Mouse (Mus musculus) E14TG2a.4 (cell line): ENCODE results near the gene Cds1.
A peak's percentile ranks its signal among the peaks of the same experiment; 100 is the strongest.

Source experiments
- H3K27me3 ChIP-seq: 2 replicates; pipeline ENCODE4 v1.6.1; 2014; ENCODE audit warnings: low read length, control low read depth; ENCODE audit not compliant: insufficient read depth
- H3K36me3 ChIP-seq: 2 replicates; pipeline ENCODE4 v1.6.1; 2014; ENCODE audit warnings: low read length, control low read depth; ENCODE audit not compliant: insufficient read depth
- H3K4me1 ChIP-seq: replicated peaks from 2 replicates; pipeline ENCODE4 v1.6.1; 2014; ENCODE audit warnings: low read depth, low read length, control low read depth
- H3K4me3 ChIP-seq: replicated peaks from 2 replicates; pipeline ENCODE4 v1.5.1; 2014; ENCODE audit warnings: mild to moderate bottlenecking, low read length
- H3K9me3 ChIP-seq: 2 replicates; pipeline ENCODE4 v1.6.1; 2014; ENCODE audit warnings: low read length, control low read depth
- CTCF ChIP-seq: conservative IDR thresholded peaks from 2 replicates; pipeline ENCODE4 v1.5.1; 2014; ENCODE audit warnings: low read length
- NANOG ChIP-seq: IDR thresholded peaks from 2 replicates; pipeline ENCODE4 v1.6.1; 2014; ENCODE audit warnings: borderline replicate concordance, low read length, mixed read lengths
- POU5F1 ChIP-seq: IDR thresholded peaks from 2 replicates; pipeline ENCODE4 v1.6.1; 2014; ENCODE audit warnings: low read length, borderline replicate concordance

Gene Cds1

GRCm38 (mm10) chr5:101816822-101817221, 51.9 kb downstream of the Cds1 start:
- Histone ChIP-seq H3K4me1 (peaks cover 54% of the 10 kb centered on the region), H3K36me3 (peaks cover 45% of the 10 kb centered on the region), H3K27me3 (no peaks in the 10 kb centered on the region), H3K4me3 (no peak overlapping the region), H3K9me3 (no peaks in the 10 kb centered on the region)
- TF ChIP-seq NANOG, result no peak
- TF ChIP-seq POU5F1, result no peak
- TF ChIP-seq CTCF, result no peak

GRCm38 (mm10) chr5:101819216-101819615, 54.3 kb downstream of the Cds1 start:
- H3K9me3 ChIP-seq, result no peaks in the 10 kb centered on the region
- no peak overlapping the region for H3K4me3 ChIP-seq
- TF ChIP-seq CTCF (0 out of 2 replicates have a peak, but pooled peaks have one; percentile 17), NANOG (no peak), POU5F1 (no peak)
- H3K36me3 ChIP-seq, result peaks cover 40% of the 10 kb centered on the region
- H3K4me1 ChIP-seq, result peaks cover 71% of the 10 kb centered on the region
- no peaks in the 10 kb centered on the region for H3K27me3 ChIP-seq

- Histone ChIP-seq H3K4me1 (peaks cover 77% of the 10 kb centered on the region), H3K36me3 (peaks cover 35% of the 10 kb centered on the region), H3K27me3 (no peaks in the 10 kb centered on the region), H3K4me3 (no peak overlapping the region), H3K9me3 (no peaks in the 10 kb centered on the region)
- TF ChIP-seq NANOG, result no peak
- TF ChIP-seq CTCF, result no peak
- TF ChIP-seq POU5F1, result no peak
Observed at GRCm38 (mm10) chr5:101819844-101820243, 54.9 kb downstream of the Cds1 start.

DNA sequence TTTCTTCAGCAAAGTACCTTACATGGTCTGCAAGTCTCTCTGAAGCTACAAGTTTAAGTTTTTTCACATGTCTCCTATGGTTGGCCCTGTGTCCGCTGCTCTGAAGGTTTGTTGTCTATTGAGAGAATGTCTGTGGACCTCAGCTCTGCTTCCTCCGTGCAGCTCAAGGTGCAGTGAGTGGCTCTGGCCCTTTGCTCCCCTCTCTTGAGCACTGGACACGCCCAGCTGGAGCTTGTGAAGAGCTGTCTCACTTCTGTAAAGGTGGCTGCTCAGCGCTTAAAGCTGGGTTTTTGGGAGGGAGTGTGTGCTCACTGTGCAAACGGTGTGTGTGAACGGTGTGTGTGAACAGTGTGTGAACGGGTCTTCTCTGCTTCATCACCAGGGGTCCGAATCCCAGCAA, 56.1 kb downstream of the Cds1 start:
- H3K4me1 ChIP-seq, result peaks cover 89% of the 10 kb centered on the region
- peak overlapping the region; percentile 32; the same call in 1 of the 2 replicates for H3K4me3 ChIP-seq
- H3K27me3 ChIP-seq, result no peaks in the 10 kb centered on the region
- TF ChIP-seq POU5F1 (no peak), CTCF (no peak), NANOG (no peak)
- H3K36me3 ChIP-seq, result peaks cover 27% of the 10 kb centered on the region
- H3K9me3 ChIP-seq, result no peaks in the 10 kb centered on the region

DNA sequence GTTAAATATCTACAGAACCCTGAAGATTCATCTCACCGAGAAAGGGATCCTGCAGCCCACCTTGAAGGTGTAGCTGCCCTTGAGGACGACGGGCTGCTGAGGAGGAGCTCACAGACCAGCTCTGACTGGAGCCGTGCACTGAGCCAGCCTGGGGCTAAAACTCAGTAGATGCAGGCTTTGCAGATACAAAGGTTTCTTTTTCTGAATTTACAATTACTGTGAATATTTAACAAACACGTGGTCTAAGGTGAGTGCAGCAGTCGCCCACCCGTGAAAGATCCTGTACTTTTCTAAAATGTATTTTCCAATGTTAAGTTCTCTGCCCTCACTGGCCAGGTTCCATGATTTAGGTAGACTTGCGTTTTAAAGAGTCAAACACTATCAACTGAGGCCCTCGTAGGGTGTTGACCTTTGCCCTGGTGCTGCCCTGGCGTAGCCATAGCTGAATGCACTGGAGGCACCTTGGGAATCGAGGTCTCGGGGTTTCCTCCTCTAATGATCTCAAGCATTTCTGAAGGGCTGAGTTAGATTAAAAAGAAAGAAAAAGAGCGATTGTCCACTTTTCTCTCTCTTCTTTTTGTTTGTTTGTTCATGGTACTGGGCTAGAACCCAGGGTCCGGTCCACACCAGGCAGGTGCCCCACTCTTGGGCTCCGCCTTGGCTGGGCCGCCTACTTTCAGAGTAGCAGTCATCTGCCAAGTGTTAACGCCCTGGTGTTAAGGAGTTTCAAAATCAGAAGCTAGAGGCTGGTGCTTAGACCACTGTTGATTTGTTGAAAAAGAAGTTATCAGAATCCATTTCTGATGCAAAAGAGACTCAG, 56.8 kb downstream of the Cds1 start:
- TF ChIP-seq CTCF, result no peak
- TF ChIP-seq POU5F1, result no peak
- TF ChIP-seq NANOG, result no peak
- peaks cover 93% of the 10 kb centered on the region for H3K4me1 ChIP-seq
- peaks cover 21% of the 10 kb centered on the region for H3K36me3 ChIP-seq
- H3K9me3 ChIP-seq, result no peaks in the 10 kb centered on the region
- peak overlapping the region; percentile 32 for H3K4me3 ChIP-seq
- H3K27me3 ChIP-seq, result no peaks in the 10 kb centered on the region

GRCm38 (mm10) chr5:101822311-101822670, 57.4 kb downstream of the Cds1 start:
- no peaks in the 10 kb centered on the region for H3K9me3 ChIP-seq
- no peak for TF ChIP-seq POU5F1
- no peak for TF ChIP-seq NANOG
- no peak for TF ChIP-seq CTCF
- H3K4me3 ChIP-seq, result peak overlapping the region; percentile 32; the same call in 1 of the 2 replicates
- peaks cover 93% of the 10 kb centered on the region for H3K4me1 ChIP-seq
- H3K36me3 ChIP-seq, result peaks cover 16% of the 10 kb centered on the region
- H3K27me3 ChIP-seq, result no peaks in the 10 kb centered on the region

DNA sequence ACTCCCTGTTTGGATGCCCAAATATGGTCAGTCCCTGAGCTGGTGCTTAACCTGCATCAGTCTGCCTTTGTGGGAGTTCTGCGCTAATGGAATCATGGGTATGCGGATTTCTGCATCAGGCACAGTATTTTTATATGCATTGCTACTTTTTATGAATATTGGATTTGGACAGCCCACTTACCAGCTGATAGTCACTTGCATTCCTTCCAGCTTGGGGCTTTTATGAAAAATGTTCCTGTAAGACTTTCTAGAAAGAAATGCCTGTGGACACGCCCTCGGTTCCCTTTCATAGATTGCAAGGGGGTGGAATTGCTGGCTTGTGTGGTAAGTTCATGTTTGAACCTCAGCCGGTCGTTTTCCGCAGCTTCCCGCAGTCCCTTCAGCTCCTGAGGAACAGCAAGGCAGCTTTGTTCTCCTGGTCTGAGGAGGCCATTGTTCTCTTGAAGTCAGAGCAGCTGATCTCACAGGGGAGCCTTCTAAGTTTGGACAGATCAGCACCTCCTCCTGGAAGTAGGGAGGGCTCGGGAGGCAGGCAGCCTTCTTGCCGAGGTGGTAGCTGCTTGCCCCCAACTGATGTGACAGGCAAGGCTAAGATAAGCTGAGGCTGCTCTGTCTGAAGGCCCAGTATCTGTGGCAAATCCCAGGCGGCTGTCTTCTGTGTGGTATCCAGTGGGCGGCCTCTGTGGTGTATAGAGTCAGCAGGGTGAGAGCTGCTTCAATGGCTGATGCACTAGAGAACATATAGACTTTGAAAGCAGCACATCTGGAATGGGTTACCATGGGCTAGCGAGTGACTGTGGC, 60.4 kb downstream of the Cds1 start:
- Histone ChIP-seq H3K9me3 (no peaks in the 10 kb centered on the region), H3K36me3 (peaks cover 5% of the 10 kb centered on the region; the same call in 1 of the 2 replicates), H3K27me3 (no peaks in the 10 kb centered on the region), H3K4me3 (peak overlapping the region; percentile 37; the same call in 1 of the 2 replicates), H3K4me1 (peaks cover 98% of the 10 kb centered on the region)
- TF ChIP-seq NANOG (peak; percentile 5; the same call in 1 of the 2 replicates), POU5F1 (no peak)

- TF ChIP-seq POU5F1 (no peak), CTCF (no peak), NANOG (no peak)
- H3K4me1 ChIP-seq, result peaks cover 96% of the 10 kb centered on the region
- peak overlapping the region; percentile 54 for H3K4me3 ChIP-seq
- peaks cover 3% of the 10 kb centered on the region; the same call in 1 of the 2 replicates for H3K36me3 ChIP-seq
- H3K9me3 ChIP-seq, result 0 out of 2 replicates have a peak, but pooled peaks cover 3% of the 10 kb centered on the region
- H3K27me3 ChIP-seq, result no peaks in the 10 kb centered on the region
Observed at GRCm38 (mm10) chr5:101826531-101826970, 61.6 kb downstream of the Cds1 start.
